In the genomic region with DNA sequence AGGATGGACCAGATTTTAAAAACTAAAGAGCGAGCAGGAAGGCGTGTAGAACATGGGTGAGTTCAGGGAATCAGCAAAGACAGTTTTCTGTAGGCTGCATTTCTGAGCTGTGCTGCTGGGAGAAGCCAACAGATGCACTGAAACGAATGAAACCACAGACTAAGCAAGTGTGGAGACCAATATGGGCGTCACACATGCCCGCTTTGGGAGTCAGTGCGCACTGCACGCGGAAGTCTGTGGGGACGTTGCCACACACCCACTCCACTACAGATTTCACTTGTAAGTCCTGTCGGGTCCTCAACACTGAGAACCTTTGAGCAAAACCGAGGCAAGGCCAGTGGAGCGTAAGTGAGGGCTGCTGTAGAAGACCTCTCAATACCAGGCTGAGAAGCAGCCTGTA, we compare ENCODE assay signal across 19 mouse cellular contexts. TPM values are rescaled to one million over a fixed set of nuclear protein-coding genes. Genes with fewer than 3 reads are reported as not detected.
A peak's percentile ranks its signal among the peaks of the same experiment; 100 is the strongest.
DNase-seq lines count a peak whose midpoint lies in the region; ATAC-seq and TF ChIP-seq lines count a peak whose summit lies in the region.
"Had no signal": no experiment of that assay in that cellular context is flagged by ENCODE, and none has a peak within 500 bp of the region (broad histone marks: within the 10 kb centered on the region; RNA-seq: fewer than 3 reads in every experiment).

No protein-coding gene starts in this region.

- H3K4me2 ChIP-seq in CH12.LX (ENCODE audit: insufficient read depth, low read depth, poor library complexity, severe bottlenecking): peak overlapping the region; percentile 69
- H3K4me2 ChIP-seq in intestine, embryonic 16.5 days (ENCODE audit: low read depth, low read length): no peak overlapping the region
- H3K4me2 ChIP-seq: hindbrain, embryonic 15.5 days; neural tube, embryonic 15.5 days had no signal

- no peak; the same call in none of the 2 replicates for TF ChIP-seq RAD21 in CH12.LX (IDR thresholded peaks at IDR 0.05; ENCODE audit: low read depth, low read length)

- peak; percentile 57 for ATAC-seq in megakaryocyte, adult 5-6 weeks (ENCODE audit: poor library complexity, severe bottlenecking)
- ATAC-seq in intestine, embryonic 16.5 days: no peak
- ATAC-seq: lung, postnatal 0 days; Patski had no signal

- in situ Hi-C loops in CH12.LX (cut with MboI; ENCODE audit: low pct_ligation_motif_present, low pct_unique_long_range_greater_than_20kb, low sequenced_read_pairs): no loop called here

- H3K4me3 ChIP-seq in layer of hippocampus, adult 2 months: no peak overlapping the region; the same call in 1 of the 2 replicates
- H3K4me3 ChIP-seq in CH12.LX (replicated peaks in 1 of 3; ENCODE audit: low read depth in 2 of 3, low read length in 2 of 3, poor library complexity in 1 of 3): peak overlapping the region; percentile 4 to 10 (median 10)
- H3K4me3 ChIP-seq in intestine, embryonic 16.5 days (ENCODE audit: low read length): no peak overlapping the region
- H3K4me3 ChIP-seq: forebrain, embryonic 10.5 days; hindbrain, embryonic 15.5 days; megakaryocyte, embryonic 14.5 days; neural tube, embryonic 15.5 days had no signal

- H3K79me2 ChIP-seq in CH12.LX (replicated peaks; ENCODE audit: control insufficient read depth, extremely low read depth, insufficient read depth, poor library complexity, severe bottlenecking): peaks cover 43% of the 10 kb centered on the region

- 94% methylated on average over 12 of the region's 12 CpGs for WGBS in intestine, embryonic 16.5 days

- no peaks in the 10 kb centered on the region for H3K27me3 ChIP-seq in CH12.LX (replicated peaks)
- no peaks in the 10 kb centered on the region for H3K27me3 ChIP-seq in intestine, embryonic 16.5 days (replicated peaks; ENCODE audit: control insufficient read depth, insufficient read depth, low read length)
- H3K27me3 ChIP-seq: hindbrain, embryonic 15.5 days; megakaryocyte, embryonic 14.5 days; neural tube, embryonic 15.5 days; Patski had no signal

- peak overlapping the region; percentile 62 for H3K27ac ChIP-seq in layer of hippocampus, adult 2 months
- peak overlapping the region; percentile 73 for H3K27ac ChIP-seq in CH12.LX (ENCODE audit: insufficient read depth, low read depth)
- H3K27ac ChIP-seq in intestine, embryonic 16.5 days (ENCODE audit: low read length): no peak overlapping the region
- H3K27ac ChIP-seq: forebrain, embryonic 10.5 days; hindbrain, embryonic 15.5 days; liver, embryonic 14.5 days; neural tube, embryonic 15.5 days had no signal

- no peak for TF ChIP-seq CTCF in layer of hippocampus, adult 2 months (conservative IDR thresholded peaks at IDR 0.05)
- no peak for TF ChIP-seq CTCF in CH12.LX (conservative IDR thresholded peaks at IDR 0.05 in 1 of 2, IDR thresholded peaks at IDR 0.05 in 1 of 2; ENCODE audit: low read depth in 2 of 2, low read length in 2 of 2)

- TF ChIP-seq EP300 in CH12.LX (IDR thresholded peaks at IDR 0.05; ENCODE audit: low read length): no peak; the same call in 1 of the 2 replicates

- peak overlapping the region; percentile 57 for H3K9ac ChIP-seq in CH12.LX (ENCODE audit: insufficient read depth, low read depth)
- H3K9ac ChIP-seq in intestine, embryonic 16.5 days (ENCODE audit: low read depth, low read length): no peak overlapping the region
- H3K9ac ChIP-seq: hindbrain, embryonic 15.5 days; liver, embryonic 14.5 days; neural tube, embryonic 15.5 days had no signal

- H3K9me3 ChIP-seq in CH12.LX (replicated peaks; ENCODE audit: low read length): no peaks in the 10 kb centered on the region
- H3K9me3 ChIP-seq in intestine, embryonic 16.5 days (ENCODE audit: control insufficient read depth, low read length): no peaks in the 10 kb centered on the region
- H3K9me3 ChIP-seq: forebrain, embryonic 10.5 days; hindbrain, embryonic 15.5 days; megakaryocyte, embryonic 14.5 days; neural tube, embryonic 15.5 days had no signal

- dilution Hi-C loops in CH12.LX (cut with MboI; ENCODE audit: extremely low pct_ligation_motif_present, extremely low pct_unique_long_range_greater_than_20kb, low sequenced_read_pairs): no loop called here

- peak; percentile 58 for TF ChIP-seq POLR2A in CH12.LX (IDR thresholded peaks at IDR 0.05; ENCODE audit: low read depth, low read length)

- peaks cover 15 to 42% of the 10 kb centered on the region in 2 experiments for H3K36me3 ChIP-seq in CH12.LX (replicated peaks in 1 of 2; ENCODE audit: control insufficient read depth in 1 of 2, insufficient read depth in 1 of 2, low read length in 1 of 2)
- H3K36me3 ChIP-seq in intestine, embryonic 16.5 days (ENCODE audit: control insufficient read depth, insufficient read depth, low read length): no peaks in the 10 kb centered on the region
- H3K36me3 ChIP-seq: hindbrain, embryonic 15.5 days; neural tube, embryonic 15.5 days had no signal

- peak; percentile 28 to 32 for DNase-seq in layer of hippocampus, adult 2 months (ENCODE audit: low spot score in 2 of 2)
- no peak for DNase-seq in layer of hippocampus, adult 9-10 months (ENCODE audit: low spot score)
- peak; percentile 79 for DNase-seq in CD4-positive helper T cell, adult 2 months (ENCODE audit: low read depth, low spot score)
- peak; percentile 69 for DNase-seq in CH12.LX (ENCODE audit: extremely low read depth)
- DNase-seq in embryo, embryonic 9.5 days (ENCODE audit: extremely low spot score): no peak
- DNase-seq: cerebellum, adult 2 months; heart, adult 18-20 months; kidney, adult 9 months; retina, postnatal 1 day; thymus, adult 18-20 months had no signal

- H3K4me1 ChIP-seq in CH12.LX (ENCODE audit: control insufficient read depth in 1 of 2, insufficient read depth in 2 of 2): peaks cover 5 to 54% of the 10 kb centered on the region in 2 experiments
- no peaks in the 10 kb centered on the region for H3K4me1 ChIP-seq in intestine, embryonic 16.5 days (ENCODE audit: control insufficient read depth, insufficient read depth, low read length)

TF ChIP-seq in CH12.LX, 34 proteins besides CTCF, POLR2A, EP300 and RAD21:
- TF ChIP-seq MAFK (IDR thresholded peaks at IDR 0.05; ENCODE audit: insufficient replicate concordance, low read length): 0 out of 2 replicates have a peak, but pooled peaks have one; percentile 31
- peak; percentile 54 for TF ChIP-seq NRF1 (IDR thresholded peaks at IDR 0.05; ENCODE audit: low read depth, low read length)
- peak; percentile 28; the same call in 1 of the 2 replicates for TF ChIP-seq ETS1 (conservative IDR thresholded peaks at IDR 0.05; ENCODE audit: low read depth, low read length)
- TF ChIP-seq BHLHE40 (IDR thresholded peaks at IDR 0.05; ENCODE audit: low read depth, low read length): peak; percentile 79
- TF ChIP-seq CHD2 (IDR thresholded peaks at IDR 0.05; ENCODE audit: low read length): 0 out of 2 replicates have a peak, but pooled peaks have one; percentile 24
- no peak for TF ChIP-seq NELFE (IDR thresholded peaks at IDR 0.05; ENCODE audit: low read depth, low read length)
- TF ChIP-seq MYC (IDR thresholded peaks at IDR 0.05; ENCODE audit: low read depth, low read length): peak; percentile 85
- TF ChIP-seq TCF12 (IDR thresholded peaks at IDR 0.05; ENCODE audit: low read depth, low read length): peak; percentile 48; the same call in 1 of the 2 replicates
- peak; percentile 81 for TF ChIP-seq ELF1 (IDR thresholded peaks at IDR 0.05; ENCODE audit: low read depth, low read length)
- no peak for TF ChIP-seq JUN (IDR thresholded peaks at IDR 0.05; ENCODE audit: insufficient read depth, low read depth, low read length)
- peak; percentile 80 for TF ChIP-seq MAX (IDR thresholded peaks at IDR 0.05; ENCODE audit: low read length)
- TF ChIP-seq RCOR1 (conservative IDR thresholded peaks at IDR 0.05; ENCODE audit: low read depth, low read length): no peak
- no peak for TF ChIP-seq JUND (conservative IDR thresholded peaks at IDR 0.05; ENCODE audit: low read depth, low read length)
- TF ChIP-seq IRF4 (IDR thresholded peaks at IDR 0.05; ENCODE audit: low read depth, low read length): peak; percentile 65; the same call in 1 of the 2 replicates
- TF ChIP-seq SIN3A (IDR thresholded peaks at IDR 0.05; ENCODE audit: low read length): peak; percentile 65
- no peak for TF ChIP-seq ZNF384 (IDR thresholded peaks at IDR 0.05; ENCODE audit: low read depth, low read length)
- TF ChIP-seq MEF2A (IDR thresholded peaks at IDR 0.05; ENCODE audit: borderline replicate concordance, low read depth, low read length): 0 out of 2 replicates have a peak, but pooled peaks have one; percentile 38
- no peak for TF ChIP-seq KAT2A (IDR thresholded peaks at IDR 0.05; ENCODE audit: insufficient replicate concordance, low read length)
- peak; percentile 44; the same call in 1 of the 2 replicates for TF ChIP-seq MXI1 (IDR thresholded peaks at IDR 0.05; ENCODE audit: low read depth, low read length)
- TF ChIP-seq HCFC1 (IDR thresholded peaks at IDR 0.05; ENCODE audit: low read depth, low read length): peak; percentile 17; the same call in 1 of the 2 replicates
- no peak for TF ChIP-seq UBTF (IDR thresholded peaks at IDR 0.05; ENCODE audit: low read depth, low read length)
- TF ChIP-seq CHD1 (IDR thresholded peaks at IDR 0.05; ENCODE audit: low read depth, low read length): no peak
- peak; percentile 68; the same call in 1 of the 2 replicates for TF ChIP-seq TBP (conservative IDR thresholded peaks at IDR 0.05; ENCODE audit: low read depth, low read length)

RNA-seq across cellular contexts. Expression of a gene that starts 59.2 kb away (rescaled TPM):
- total RNA-seq in layer of hippocampus, adult 2 months (2021): 10 to 100 TPM; 33.9 to 34.9 TPM
- 29.1 and 34.1 TPM in 2 replicates for total RNA-seq in CH12.LX (2012; rRNA removed)
- total RNA-seq in CH12.LX (2014; rRNA removed): 75.1 and 86.1 TPM in 2 replicates
- 61.8 and 63.7 TPM in 2 replicates for polyA plus RNA-seq in CH12.LX (2012; ENCODE audit: insufficient read length, low read depth)
- 57.3 and 65.8 TPM in 2 replicates for total RNA-seq in megakaryocyte, adult 5-6 weeks (2015)
- 52.9 and 59.6 TPM in 2 replicates for total RNA-seq in megakaryocyte, adult 5-6 weeks (2017)
- 18.3 and 19.2 TPM in 2 replicates for polyA plus RNA-seq in intestine, embryonic 16.5 days (2015; fragmentation: Nextera tagmentation; extraction: Ambion mirVana)

Comparison
In these comparisons a context has a peak if more than half of its experiments do, and no peak if none do; other contexts are left out.
1. DNase-seq: peak in layer of hippocampus, adult 2 months (2 of 2), CD4-positive helper T cell, adult 2 months (single experiment) and CH12.LX (single experiment); none in layer of hippocampus, adult 9-10 months (single experiment) and embryo, embryonic 9.5 days (single experiment).
2. H3K4me3 ChIP-seq: peak in CH12.LX (3 of 3); none in layer of hippocampus, adult 2 months (single experiment) and intestine, embryonic 16.5 days (single experiment).